9 mouse cellular contexts compared by ENCODE assay signal in genomic region chr3:101506970-101507702, GRCm38 (mm10).
DNase-seq lines count a peak whose midpoint lies in the region; ATAC-seq lines count a peak whose summit lies in the region.
"Had no signal": no experiment of that assay in that cellular context is flagged by ENCODE, and none has a peak within 500 bp of the region (broad histone marks: within the 10 kb centered on the region; RNA-seq: fewer than 3 reads in every experiment).

No protein-coding gene starts in this region.

- peak; percentile 59; the same call in 1 of the 2 replicates for ATAC-seq in liver, embryonic 16.5 days (ENCODE audit: low read depth)

- H3K9ac ChIP-seq in liver, embryonic 16.5 days (ENCODE audit: low read depth, low read length) = no peak overlapping the region

- peak; percentile 47 for DNase-seq in urinary bladder, postnatal 14 days (ENCODE audit: low spot score)
- DNase-seq in urinary bladder, postnatal 36 days (ENCODE audit: low spot score in 2 of 2) = no peak
- peak; percentile 63 to 71 for DNase-seq in heart, postnatal 36 days
- no peak for DNase-seq in right cerebral cortex, postnatal 4 days
- no peak for DNase-seq in thymus, postnatal 10 days (ENCODE audit: low spot score in 2 of 2)
- no peak for DNase-seq in cerebellum, postnatal 14 days
- DNase-seq in thymus, postnatal 36 days = no peak
- DNase-seq: layer of hippocampus, postnatal 36 days had no signal

- no peak overlapping the region for H3K4me2 ChIP-seq in liver, embryonic 16.5 days (ENCODE audit: low read depth, low read length)

- H3K27me3 ChIP-seq in liver, embryonic 16.5 days (ENCODE audit: control insufficient read depth, insufficient read depth, low read depth, low read length) = no peaks in the 10 kb centered on the region

- H3K4me1 ChIP-seq in liver, embryonic 16.5 days (ENCODE audit: control insufficient read depth, low read depth, low read length) = peaks cover 9% of the 10 kb centered on the region

- intact Hi-C loops in heart, postnatal 36 days (cut with DNase I) = loop anchor here (1.0 to 5.0 kb wide), 6 partner anchors 45 to 305 kb away; no protein-coding TSS in a partner anchor

- whole genome bisulfite sequencing in liver, embryonic 16.5 days (ENCODE audit: insufficient replicate concordance) = 16% methylated on average over 14 of the region's 14 CpGs

- H3K36me3 ChIP-seq in liver, embryonic 16.5 days (ENCODE audit: control insufficient read depth, insufficient read depth) = no peaks in the 10 kb centered on the region

- H3K4me3 ChIP-seq in liver, embryonic 16.5 days (ENCODE audit: low read depth, low read length) = no peak overlapping the region

- H3K9me3 ChIP-seq in liver, embryonic 16.5 days (replicated peaks; ENCODE audit: control insufficient read depth, low read length) = no peaks in the 10 kb centered on the region

- 0 out of 2 replicates have a peak overlapping the region, but pooled peaks have one; percentile 17 for H3K27ac ChIP-seq in liver, embryonic 16.5 days (ENCODE audit: low read length)

Comparison
In these comparisons a context has a peak if more than half of its experiments do, and no peak if none do; other contexts are left out.
1. DNase-seq: peak in urinary bladder, postnatal 14 days (single experiment) and heart, postnatal 36 days (2 of 2); none in urinary bladder, postnatal 36 days (0 of 2), right cerebral cortex, postnatal 4 days (single experiment), thymus, postnatal 10 days (0 of 2), cerebellum, postnatal 14 days (0 of 2) and thymus, postnatal 36 days (0 of 2).